Mouse (Mus musculus) stomach, postnatal 0 days (tissue): Measurements from ENCODE around the gene Oit3.

Experiments
- CTCF ChIP-seq: IDR thresholded peaks from 2 replicates; pipeline ENCODE4 v1.5.1; 2016; ENCODE audit warnings: antibody characterized with exemption, low read depth, mild to moderate bottlenecking, moderate library complexity
- EP300 ChIP-seq: optimal IDR thresholded peaks from 2 replicates; pipeline ENCODE3; 2016; ENCODE audit warnings: antibody characterized with exemption

DNA sequence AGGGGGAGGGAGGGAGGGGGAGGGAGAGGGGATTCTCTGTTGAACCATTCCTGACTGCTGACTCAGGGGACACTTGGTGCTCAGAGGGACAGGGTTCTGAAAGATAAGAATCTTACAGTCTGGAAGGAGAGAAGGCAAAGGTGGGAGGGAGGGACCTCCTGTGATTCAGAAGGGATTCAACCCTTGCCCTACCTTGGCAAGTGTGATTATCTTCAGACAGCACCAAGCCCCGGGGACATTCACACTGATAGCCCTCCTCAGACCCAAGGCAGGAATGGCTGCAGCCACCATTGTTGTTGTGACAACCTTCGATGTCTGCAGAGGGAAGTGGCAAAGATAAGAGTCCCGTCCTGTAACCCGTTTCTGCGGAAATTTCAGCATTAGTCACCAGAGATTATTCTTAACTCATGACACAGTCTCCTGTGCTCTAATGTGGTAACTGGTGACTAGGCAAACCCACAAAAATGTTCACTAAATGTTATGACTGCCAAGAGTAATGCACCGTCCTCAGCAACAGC lies 10.8 kb downstream of the Oit3 start:
- TF ChIP-seq CTCF (no peak), EP300 (no peak)
